Mouse (Mus musculus) neural tube, embryonic 11.5 days (tissue): ENCODE data around the gene Gga2. TPM values are rescaled to one million over a fixed set of nuclear protein-coding genes. Genes with fewer than 3 reads are reported as not detected.

ENCODE experiments used
- ATAC-seq: fragments of 200-750 bp; cut with Nextera tagmentation; 2 replicates; pipeline ENCODE4 v1.8.0; 2017; ENCODE audit warnings: moderate number of reproducible peaks, mild to moderate bottlenecking, moderate TSS enrichment, moderate library complexity; ENCODE audit not compliant: insufficient read depth, low FRiP score, low TSS enrichment
- DNase-seq: peaks from one replicate; pipeline ENCODE4 v3.0.0-alpha.2; 2015; ENCODE audit warnings: low spot score
- H3K27ac ChIP-seq: fragments of 300-500 bp; sonication (generic); 2 replicates; pipeline ENCODE4 v1.5.1; 2014; ENCODE audit warnings: low read depth, mild to moderate bottlenecking, low read length
- H3K27me3 ChIP-seq: fragments of 300-500 bp; sonication (generic); 2 replicates; pipeline ENCODE4 v1.6.1; 2014; ENCODE audit warnings: mild to moderate bottlenecking, low read length, mixed read lengths; ENCODE audit not compliant: control insufficient read depth, insufficient read depth
- H3K36me3 ChIP-seq: fragments of 300-500 bp; sonication (generic); 2 replicates; pipeline ENCODE4 v1.6.1; 2014; ENCODE audit warnings: mild to moderate bottlenecking, low read length, moderate library complexity, mixed read lengths; ENCODE audit not compliant: control insufficient read depth, insufficient read depth
- H3K4me1 ChIP-seq: fragments of 300-500 bp; sonication (generic); 2 replicates; pipeline ENCODE4 v1.6.1; 2014; ENCODE audit warnings: low read length, mixed read lengths; ENCODE audit not compliant: control insufficient read depth, insufficient read depth
- H3K4me2 ChIP-seq: fragments of 300-500 bp; sonication (generic); 2 replicates; pipeline ENCODE4 v1.6.1; 2014; ENCODE audit warnings: low read depth, mild to moderate bottlenecking, moderate library complexity
- H3K4me3 ChIP-seq: fragments of 300-500 bp; sonication (generic); 2 replicates; pipeline ENCODE4 v1.5.1; 2014; ENCODE audit warnings: low read depth, low read length
- H3K9ac ChIP-seq: fragments of 300-500 bp; sonication (generic); 2 replicates; pipeline ENCODE4 v1.6.1; 2014; ENCODE audit warnings: mild to moderate bottlenecking, low read length
- H3K9me3 ChIP-seq: fragments of 300-500 bp; sonication (generic); 2 replicates; pipeline ENCODE4 v1.6.1; 2016; ENCODE audit warnings: low read length; ENCODE audit not compliant: control insufficient read depth
- WGBS: fragments of 180-500 bp; shearing (Covaris S2); extraction: QIAGEN DNeasy Blood & Tissue Kit; methylation state at CpG from one replicate; pipeline ENCODE4 v1.1.7; 2014; 5-methylcytosine and 5-hydroxymethylcytosine counted together
- polyA plus RNA-seq: library from polyadenylated mRNA; unstranded; fragments of >200 nt; fragmentation: Nextera tagmentation; extraction: Ambion mirVana; gene quantifications from 2 replicates; pipeline ENCODE4 v1.2.1, GENCODE M21; 2014

The Gga2 gene
- polyA plus RNA-seq, 1 experiment from 2014 or later, result 72.5 TPM

DNA sequence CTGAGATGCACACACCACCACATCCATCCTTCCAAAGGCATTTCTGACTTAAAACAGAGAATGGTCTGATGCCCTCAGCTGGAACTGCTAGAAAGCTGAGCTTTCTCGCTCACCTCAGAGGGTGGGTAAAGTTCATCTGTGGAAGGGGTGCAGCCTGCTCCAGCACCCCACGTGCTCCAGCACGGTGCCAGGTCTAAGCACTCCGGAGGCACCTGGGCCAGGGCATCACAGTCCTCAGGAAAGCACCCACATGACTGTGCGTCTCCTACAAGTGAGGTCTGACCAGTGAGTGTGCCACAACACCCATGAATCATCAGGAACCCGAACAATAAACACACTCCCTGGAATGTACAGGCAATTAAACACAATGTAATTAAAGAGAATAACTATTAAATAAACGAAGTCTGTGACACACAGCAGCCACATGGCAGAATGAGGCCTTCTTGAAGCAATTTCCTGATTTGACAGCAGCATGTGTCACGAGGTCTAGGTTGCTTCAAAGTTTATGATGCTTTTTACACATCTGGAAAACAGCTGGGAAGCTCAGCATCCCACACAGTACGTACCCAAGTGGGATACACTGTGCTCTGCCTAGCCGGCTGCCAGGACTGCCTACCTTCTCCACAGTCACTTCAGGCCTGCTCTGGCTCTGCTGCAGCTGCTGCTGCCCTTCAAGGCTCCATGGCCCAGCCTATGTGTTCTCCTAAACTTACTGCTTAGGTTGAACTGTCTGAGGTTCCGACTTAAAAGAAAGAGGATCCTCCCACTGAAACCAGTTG, 65.9 kb downstream of the Gga2 start:
- H3K9ac ChIP-seq, result no peak overlapping the region
- H3K27me3 ChIP-seq, result no peaks in the 10 kb centered on the region
- H3K4me1 ChIP-seq, result no peaks in the 10 kb centered on the region
- no peak for ATAC-seq
- no peak for DNase-seq
- no peaks in the 10 kb centered on the region for H3K36me3 ChIP-seq
- WGBS, result 74% methylated on average over 11 of the region's 11 CpGs
- no peak overlapping the region for H3K27ac ChIP-seq
- H3K9me3 ChIP-seq, result no peaks in the 10 kb centered on the region
- H3K4me3 ChIP-seq, result no peak overlapping the region
- H3K4me2 ChIP-seq, result no peak overlapping the region

DNA sequence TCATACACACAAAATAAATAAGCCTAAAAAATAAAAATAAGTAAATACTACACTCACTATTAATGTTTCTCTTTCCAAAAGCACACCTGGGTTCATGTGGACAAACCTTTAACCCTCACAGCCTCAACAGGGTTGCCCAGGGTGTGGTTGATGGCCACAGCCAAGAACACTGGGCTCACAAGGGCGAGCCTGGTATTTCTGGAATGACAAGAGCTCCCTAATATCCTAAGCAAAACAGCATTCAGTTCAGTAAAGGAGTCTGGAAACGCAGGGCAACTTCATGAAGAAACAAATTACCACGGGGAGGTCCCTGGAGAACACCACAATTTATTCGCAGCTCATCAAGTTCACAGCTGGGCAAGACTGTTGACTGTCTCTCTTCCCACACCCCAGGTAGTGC, 73.5 kb downstream of the Gga2 start:
- H3K27ac ChIP-seq, result no peak overlapping the region
- H3K9me3 ChIP-seq, result no peaks in the 10 kb centered on the region
- no peak overlapping the region for H3K4me3 ChIP-seq
- H3K4me2 ChIP-seq, result no peak overlapping the region
- ATAC-seq, result no peak
- H3K4me1 ChIP-seq, result no peaks in the 10 kb centered on the region
- no peak for DNase-seq
- no peaks in the 10 kb centered on the region for H3K27me3 ChIP-seq
- H3K9ac ChIP-seq, result no peak overlapping the region
- no peaks in the 10 kb centered on the region for H3K36me3 ChIP-seq
- WGBS, result 78% methylated on average over 4 of the region's 4 CpGs

DNA sequence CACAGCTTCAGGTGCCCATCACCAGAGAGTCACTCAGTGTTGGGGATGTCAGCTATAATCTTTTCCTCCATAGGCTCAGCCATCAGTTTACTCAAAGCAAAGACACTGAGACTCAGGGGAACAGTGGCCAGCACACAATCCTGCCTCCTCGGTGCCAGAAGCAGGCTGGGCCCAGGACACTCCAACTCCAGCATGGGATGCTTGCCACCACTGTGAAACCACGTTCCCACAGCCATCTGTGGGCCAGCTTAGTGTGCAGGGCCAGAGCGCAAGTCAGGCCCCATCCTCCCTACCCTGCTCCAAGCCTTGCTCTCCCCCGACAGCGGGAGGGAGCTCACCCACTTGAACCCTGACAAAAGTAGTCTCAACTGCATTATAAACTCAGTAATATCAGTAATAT, 74.8 kb downstream of the Gga2 start:
- Histone ChIP-seq H3K4me3 (no peak overlapping the region), H3K27me3 (no peaks in the 10 kb centered on the region), H3K36me3 (no peaks in the 10 kb centered on the region), H3K9ac (no peak overlapping the region), H3K4me2 (no peak overlapping the region), H3K4me1 (no peaks in the 10 kb centered on the region), H3K9me3 (no peaks in the 10 kb centered on the region), H3K27ac (no peak overlapping the region)
- no peak for DNase-seq
- 82% methylated on average over 5 of the region's 5 CpGs for whole genome bisulfite sequencing
- no peak for ATAC-seq

DNA sequence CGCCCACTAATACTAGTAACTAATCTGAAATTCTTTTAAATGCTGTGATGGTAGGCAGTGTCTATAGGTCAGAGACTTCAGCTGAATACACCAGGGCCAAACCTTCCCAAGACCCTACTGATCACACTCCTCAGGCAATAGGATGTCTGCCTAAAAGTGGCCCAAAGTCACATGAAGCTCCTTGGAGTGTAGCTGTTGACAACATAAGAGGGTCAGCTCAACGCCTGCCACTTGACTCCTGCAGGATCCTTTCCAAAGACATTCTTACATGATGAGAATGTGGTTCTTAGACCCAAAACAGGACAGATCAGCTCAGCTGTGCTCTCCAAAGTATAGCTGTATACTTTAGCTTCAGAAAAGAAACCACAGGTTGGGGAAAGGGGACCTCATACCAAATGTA, 78.7 kb downstream of the Gga2 start:
- 91% methylated on average over 2 of the region's 2 CpGs for WGBS
- DNase-seq, result no peak
- Histone ChIP-seq H3K27me3 (no peaks in the 10 kb centered on the region), H3K27ac (no peak overlapping the region), H3K36me3 (no peaks in the 10 kb centered on the region), H3K9me3 (no peaks in the 10 kb centered on the region), H3K4me3 (no peak overlapping the region), H3K4me2 (no peak overlapping the region), H3K4me1 (no peaks in the 10 kb centered on the region), H3K9ac (no peak overlapping the region)
- no peak for ATAC-seq

DNA sequence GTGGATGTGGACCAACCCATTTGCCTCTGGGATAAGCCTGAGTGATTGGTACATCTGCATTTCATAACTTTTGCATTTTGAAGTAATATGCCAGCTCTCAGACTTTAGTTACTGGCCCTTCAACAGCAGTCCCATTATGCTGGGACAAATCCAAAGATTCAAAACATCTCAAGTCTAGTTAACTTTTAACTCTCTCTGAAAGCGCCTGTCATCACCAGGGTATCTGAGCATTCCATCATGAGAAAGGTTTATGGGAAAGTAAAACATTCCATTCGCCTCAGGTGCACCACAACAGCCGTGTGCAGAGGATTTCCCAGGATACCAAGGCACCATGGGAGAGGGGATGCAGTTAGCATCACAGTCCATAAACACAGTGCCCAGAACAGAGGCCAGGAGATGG, 79.4 kb downstream of the Gga2 start:
- Histone ChIP-seq H3K4me3 (no peak overlapping the region), H3K9me3 (no peaks in the 10 kb centered on the region), H3K27me3 (no peaks in the 10 kb centered on the region), H3K4me1 (no peaks in the 10 kb centered on the region), H3K27ac (no peak overlapping the region), H3K4me2 (no peak overlapping the region), H3K9ac (no peak overlapping the region), H3K36me3 (no peaks in the 10 kb centered on the region)
- DNase-seq (no peak), ATAC-seq (no peak)
- WGBS, result 88% methylated on average over 3 of the region's 3 CpGs

DNA sequence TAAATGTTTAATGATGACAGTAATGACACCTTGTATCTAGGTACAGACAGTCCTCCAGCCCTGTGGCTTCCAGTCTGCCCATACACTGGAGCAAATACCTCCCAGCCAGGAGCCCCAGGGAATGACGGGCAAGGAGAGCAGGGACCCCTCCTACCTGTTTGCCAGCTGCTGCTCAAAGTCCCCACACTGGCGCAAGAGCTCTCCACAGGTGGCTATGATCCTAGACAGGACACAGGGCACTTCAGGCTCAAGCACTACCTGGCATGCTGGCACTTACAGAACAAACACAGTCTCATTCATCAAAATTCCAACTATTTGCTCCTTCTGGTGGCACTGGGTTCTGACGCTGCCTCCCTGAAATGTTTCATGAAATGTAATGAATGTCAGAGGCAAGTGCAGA, 80.0 kb downstream of the Gga2 start:
- Histone ChIP-seq H3K4me3 (no peak overlapping the region), H3K4me2 (no peak overlapping the region), H3K4me1 (no peaks in the 10 kb centered on the region), H3K27ac (no peak overlapping the region), H3K27me3 (no peaks in the 10 kb centered on the region), H3K9me3 (no peaks in the 10 kb centered on the region), H3K36me3 (no peaks in the 10 kb centered on the region), H3K9ac (no peak overlapping the region)
- ATAC-seq (no peak), DNase-seq (no peak)
- 90% methylated on average over 3 of the region's 3 CpGs for WGBS

DNA sequence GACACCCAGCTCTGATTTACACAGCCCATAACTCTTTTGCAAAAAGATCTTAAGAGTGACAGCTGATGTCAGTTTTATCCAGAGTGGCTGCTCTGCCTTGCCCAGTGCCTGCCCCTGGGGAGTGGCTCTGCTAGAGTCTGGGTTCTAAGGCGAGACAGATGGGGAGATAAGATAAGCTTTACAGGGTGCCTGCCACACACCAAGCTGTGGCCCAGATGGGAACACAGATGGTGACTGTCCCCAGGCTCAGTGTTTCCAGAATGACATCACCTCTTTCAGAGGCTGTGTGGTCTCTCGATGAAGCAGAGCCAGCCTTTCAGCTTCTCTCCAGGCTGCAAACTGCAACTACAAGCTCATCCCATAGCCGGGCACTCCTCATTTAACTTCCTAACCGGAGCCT, 81.3 kb downstream of the Gga2 start:
- peak; percentile 48 for DNase-seq
- Histone ChIP-seq H3K36me3 (no peaks in the 10 kb centered on the region), H3K9ac (no peak overlapping the region), H3K4me3 (no peak overlapping the region), H3K27ac (no peak overlapping the region; the same call in 1 of the 2 replicates), H3K4me1 (no peaks in the 10 kb centered on the region), H3K27me3 (no peaks in the 10 kb centered on the region), H3K9me3 (no peaks in the 10 kb centered on the region), H3K4me2 (no peak overlapping the region)
- 34% methylated on average over 4 of the region's 4 CpGs for WGBS
- ATAC-seq, result peak; percentile 41; the same call in 1 of the 2 replicates

DNA sequence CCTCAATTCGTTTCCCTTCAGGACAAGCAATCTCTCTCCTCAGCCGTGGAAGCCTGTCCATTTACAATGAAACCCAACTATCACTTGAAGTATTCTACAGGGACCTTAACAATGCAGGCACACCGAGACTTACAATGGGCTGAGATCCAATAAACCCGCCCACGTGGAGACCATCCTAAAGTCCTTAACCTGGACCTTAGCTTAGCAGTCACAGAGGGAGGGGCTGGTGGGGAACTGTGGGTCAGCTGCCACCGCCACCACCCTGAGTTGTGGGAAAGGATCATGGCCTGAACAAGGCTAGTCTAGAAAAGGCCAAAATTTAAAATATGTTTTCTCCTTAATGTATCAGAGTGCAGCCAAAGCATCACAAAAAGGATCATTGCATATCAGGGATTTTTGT, 81.8 kb downstream of the Gga2 start:
- no peak for ATAC-seq
- no peak overlapping the region for H3K27ac ChIP-seq

DNA sequence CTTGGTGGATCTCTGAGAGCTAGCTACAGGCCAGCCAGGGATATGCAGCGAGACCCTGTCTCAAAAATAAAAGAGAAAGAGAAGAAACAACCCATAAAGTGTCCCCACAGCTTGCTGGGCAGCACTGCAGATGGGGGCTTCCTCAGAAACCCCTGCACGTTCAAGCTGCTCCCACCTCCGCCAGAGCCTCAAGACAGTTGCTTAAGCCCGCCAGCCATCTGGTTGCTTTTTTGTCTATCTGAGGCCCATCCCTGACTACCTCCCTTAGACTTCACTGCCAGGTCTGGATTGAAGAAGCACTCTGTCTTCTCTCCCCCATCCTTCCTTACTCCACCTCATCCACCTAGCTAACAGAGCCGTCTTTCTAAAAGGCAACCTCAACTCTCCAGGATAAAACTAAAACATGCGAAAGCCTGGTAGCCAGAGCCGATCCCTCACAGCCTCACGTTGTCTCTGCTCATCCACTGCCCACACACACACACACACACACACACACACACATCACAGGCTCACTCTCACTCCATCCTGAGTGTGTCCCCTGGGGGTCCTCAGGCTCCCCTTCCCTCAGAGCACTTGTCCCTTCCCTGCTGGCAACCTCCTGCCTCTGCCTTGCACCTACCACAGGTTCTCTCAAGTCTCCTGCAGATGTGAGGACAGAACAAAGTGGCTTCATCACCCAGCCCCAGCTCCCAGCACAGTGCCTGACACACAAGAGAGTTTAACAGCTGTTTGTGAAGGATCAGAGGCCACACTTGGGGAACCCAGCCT, 82.7 kb downstream of the Gga2 start:
- Histone ChIP-seq H3K36me3 (no peaks in the 10 kb centered on the region), H3K4me2 (no peak overlapping the region), H3K4me3 (no peak overlapping the region), H3K27ac (no peak overlapping the region), H3K9ac (no peak overlapping the region), H3K27me3 (no peaks in the 10 kb centered on the region), H3K4me1 (no peaks in the 10 kb centered on the region), H3K9me3 (no peaks in the 10 kb centered on the region)
- 74% methylated on average over 8 of the region's 8 CpGs for WGBS
- ATAC-seq (no peak), DNase-seq (no peak)

More for the DNA sequence above, 81.8 kb downstream of the Gga2 start:
- Histone ChIP-seq H3K27me3 (no peaks in the 10 kb centered on the region), H3K36me3 (no peaks in the 10 kb centered on the region), H3K9ac (no peak overlapping the region), H3K4me1 (no peaks in the 10 kb centered on the region), H3K4me3 (no peak overlapping the region), H3K9me3 (no peaks in the 10 kb centered on the region), H3K4me2 (no peak overlapping the region)
- 49% methylated on average over 6 of the region's 6 CpGs for WGBS
- no peak for DNase-seq
